Mouse (Mus musculus) cerebellum, adult 2 months (tissue): ENCODE data around the gene Cdc42se1. TPM values are rescaled to one million over a fixed set of nuclear protein-coding genes. Genes with fewer than 3 reads are reported as not detected.
A peak's percentile ranks its signal among the peaks of the same experiment; 100 is the strongest.

ENCODE experiments used
- DNase-seq, 2 experiments: peaks; one replicate each; pipeline ENCODE4 v3.0.0; 2021
- H3K27ac ChIP-seq: fragments of 200-500 bp; 2 replicates; pipeline ENCODE4 v1.5.1; 2012; ENCODE audit warnings: low read length, control low read depth, inconsistent platforms; ENCODE audit not compliant: insufficient read depth
- H3K27me3 ChIP-seq: fragments of 200-500 bp; 2 replicates; pipeline ENCODE4 v1.6.1; 2012; ENCODE audit warnings: inconsistent platforms, mild to moderate bottlenecking, low read length, moderate library complexity; ENCODE audit not compliant: control insufficient read depth, insufficient read depth
- H3K4me1 ChIP-seq: fragments of 200-500 bp; 2 replicates; pipeline ENCODE4 v1.6.1; 2011; ENCODE audit warnings: low read length; ENCODE audit not compliant: control insufficient read depth, insufficient read depth
- H3K4me3 ChIP-seq: fragments of 200-500 bp; replicated peaks from 2 replicates; pipeline ENCODE3; 2011; ENCODE audit warnings: mild to moderate bottlenecking, low read depth, low read length, control low read depth; ENCODE audit not compliant: insufficient read depth
- CTCF ChIP-seq: fragments of 200-500 bp; IDR thresholded peaks from 2 replicates; pipeline ENCODE4 v1.5.1; 2011; ENCODE audit warnings: low read depth, mild to moderate bottlenecking, control low read depth, low read length, moderate library complexity, borderline replicate concordance; ENCODE audit not compliant: insufficient read depth
- POLR2A ChIP-seq: fragments of 200-500 bp; IDR thresholded peaks from 2 replicates; pipeline ENCODE4 v1.6.1; 2011; ENCODE audit warnings: low read length, control low read depth, borderline replicate concordance; ENCODE audit not compliant: insufficient read depth
- WGBS: fragments of 180-500 bp; shearing (Covaris S2); methylation state at CpG from one replicate; pipeline ENCODE4 v1.1.7; 2018; 5-methylcytosine and 5-hydroxymethylcytosine counted together
- polyA plus RNA-seq: library from polyadenylated mRNA; depleted of rRNA; stranded (reverse); fragments of >200 nt; gene quantifications from 2 replicates; pipeline ENCODE4 v1.2.3, GENCODE M21; 2012

Gene Cdc42se1
- polyA plus RNA-seq, 1 experiment = 74.0 TPM

- H3K27ac ChIP-seq = no peak overlapping the region
- TF ChIP-seq POLR2A (no peak), CTCF (no peak)
- WGBS = 3% methylated on average over 4 of the region's 4 CpGs
- H3K4me1 ChIP-seq = no peaks in the 10 kb centered on the region
- DNase-seq = no peak
- H3K27me3 ChIP-seq = no peaks in the 10 kb centered on the region
- peak overlapping the region; percentile 70 for H3K4me3 ChIP-seq
Measured at GRCm38 (mm10) chr3:95216655-95217254, 11.8 kb upstream of the Cdc42se1 start.

DNA sequence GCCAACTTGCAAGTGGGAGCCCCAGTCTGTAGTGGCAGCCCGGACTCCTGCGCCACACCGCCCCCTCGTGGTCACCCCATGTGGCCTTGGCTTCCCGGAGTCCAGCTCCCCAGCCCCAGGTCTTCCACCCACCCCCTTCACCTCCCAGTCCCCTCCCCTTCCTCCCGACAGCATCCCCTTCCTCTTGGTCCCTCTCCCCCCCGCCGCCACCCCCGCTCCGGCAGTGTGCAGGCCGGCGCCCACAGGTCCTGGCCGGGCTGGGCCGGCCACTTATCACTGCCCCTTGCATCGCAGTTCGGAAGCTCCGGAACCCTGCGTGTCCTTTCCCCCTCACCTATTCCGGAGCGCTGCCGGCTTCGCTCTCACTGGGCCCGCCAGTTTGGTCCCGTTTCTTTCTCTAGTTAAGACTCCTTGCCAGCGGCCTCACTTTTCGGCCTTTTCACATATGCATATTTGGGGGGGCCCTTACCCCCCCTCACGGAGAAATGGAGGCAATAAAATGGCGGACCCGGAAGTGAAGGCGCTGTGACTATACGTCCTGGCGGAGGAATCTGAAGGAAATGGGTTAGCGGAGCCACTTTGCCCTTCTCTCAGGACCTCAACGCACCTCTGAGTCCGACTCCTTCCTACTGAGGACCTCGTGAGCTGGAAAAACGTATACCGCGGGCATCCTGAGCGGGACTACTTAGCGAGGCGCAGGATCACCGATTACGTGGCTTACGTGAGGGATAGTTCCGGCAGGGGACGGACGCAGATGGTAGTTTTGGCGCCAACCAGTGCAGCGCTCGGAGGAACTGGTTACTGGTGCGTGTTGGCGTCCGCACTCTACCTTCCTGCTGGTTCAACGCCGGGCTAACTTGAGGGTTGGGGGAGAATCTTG is 11.0 kb upstream of the Cdc42se1 start, which contains the start of gene Gabpb2:
TSS of gene Gabpb2 (minus strand) at position 662 of the 880 bp plus-strand sequence.
- TF ChIP-seq CTCF (peak; percentile 77), POLR2A (peak; percentile 72; the same call in 1 of the 2 replicates)
- Histone ChIP-seq H3K4me3 (peak within 1 kb of the TSS; percentile 70), H3K4me1 (no peaks in the 10 kb centered on the region), H3K27me3 (no peaks in the 10 kb centered on the region), H3K27ac (peak within 1 kb of the TSS; percentile 87)
- under 1% methylated on average over 56 of the region's 56 CpGs for WGBS
- peak; percentile 92 to 94 for DNase-seq

GRCm38 (mm10) chr3:95218466-95219137 is 9.9 kb upstream of the Cdc42se1 start:
- no peak overlapping the region for H3K27ac ChIP-seq
- WGBS = 80% methylated on average over 6 of the region's 6 CpGs
- TF ChIP-seq CTCF (no peak), POLR2A (no peak)
- no peak overlapping the region for H3K4me3 ChIP-seq
- no peak for DNase-seq
- H3K4me1 ChIP-seq = no peaks in the 10 kb centered on the region
- no peaks in the 10 kb centered on the region for H3K27me3 ChIP-seq

- Histone ChIP-seq H3K4me1 (peaks cover 4% of the 10 kb centered on the region; the same call in 1 of the 2 replicates), H3K27me3 (no peaks in the 10 kb centered on the region), H3K4me3 (no peak overlapping the region), H3K27ac (no peak overlapping the region)
- TF ChIP-seq POLR2A (no peak), CTCF (no peak)
- DNase-seq = no peak
- 80% methylated on average over 2 of the region's 2 CpGs for WGBS
Measured at GRCm38 (mm10) chr3:95223041-95223440, 5.5 kb upstream of the Cdc42se1 start.

GRCm38 (mm10) chr3:95224295-95224694 is 4.2 kb upstream of the Cdc42se1 start:
- WGBS = 35% methylated on average over 6 of the region's 6 CpGs
- H3K27me3 ChIP-seq = no peaks in the 10 kb centered on the region
- peak overlapping the region; percentile 25; the same call in 1 of the 2 replicates for H3K27ac ChIP-seq
- H3K4me3 ChIP-seq = no peak overlapping the region
- no peak for TF ChIP-seq CTCF
- TF ChIP-seq POLR2A = no peak
- DNase-seq = no peak
- peaks cover 4% of the 10 kb centered on the region; the same call in 1 of the 2 replicates for H3K4me1 ChIP-seq

DNA sequence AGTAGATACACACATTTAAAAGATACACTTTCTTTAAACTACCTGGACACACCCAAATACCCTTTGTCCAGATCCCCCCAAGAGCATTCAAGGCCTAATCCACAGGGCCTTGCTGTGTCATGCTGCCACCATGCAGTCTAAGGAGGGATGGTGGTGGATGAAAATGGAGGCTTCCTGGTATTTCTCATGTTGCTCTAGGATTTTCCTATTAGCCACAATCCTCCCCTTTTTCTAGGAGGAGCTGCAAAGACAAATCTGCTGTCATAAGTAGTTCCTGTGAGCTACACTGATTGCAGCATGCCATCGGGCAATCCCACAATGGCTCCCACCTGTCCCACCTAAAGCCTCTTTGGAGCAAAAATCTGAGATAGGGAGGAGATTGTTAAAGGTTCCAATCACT is 1.3 kb upstream of the Cdc42se1 start:
- H3K27ac ChIP-seq = peak overlapping the region; percentile 51
- no peak for TF ChIP-seq POLR2A
- no peak for TF ChIP-seq CTCF
- 0% methylated on average over 1 of the region's 1 CpGs for WGBS
- DNase-seq = peak in 1 of 2 experiments; percentile 35
- peak overlapping the region; percentile 67 for H3K4me3 ChIP-seq
- H3K27me3 ChIP-seq = no peaks in the 10 kb centered on the region
- H3K4me1 ChIP-seq = peaks cover 19% of the 10 kb centered on the region
